Mouse (Mus musculus) brain, embryonic 18.5 days (tissue): ENCODE data around the gene Sh3bp5.

ENCODE experiments used
- DNase-seq: peaks from one replicate; pipeline ENCODE4 v3.0.0-alpha.2; 2012; ENCODE audit warnings: low read depth, low spot score

Sh3bp5 gene

DNA sequence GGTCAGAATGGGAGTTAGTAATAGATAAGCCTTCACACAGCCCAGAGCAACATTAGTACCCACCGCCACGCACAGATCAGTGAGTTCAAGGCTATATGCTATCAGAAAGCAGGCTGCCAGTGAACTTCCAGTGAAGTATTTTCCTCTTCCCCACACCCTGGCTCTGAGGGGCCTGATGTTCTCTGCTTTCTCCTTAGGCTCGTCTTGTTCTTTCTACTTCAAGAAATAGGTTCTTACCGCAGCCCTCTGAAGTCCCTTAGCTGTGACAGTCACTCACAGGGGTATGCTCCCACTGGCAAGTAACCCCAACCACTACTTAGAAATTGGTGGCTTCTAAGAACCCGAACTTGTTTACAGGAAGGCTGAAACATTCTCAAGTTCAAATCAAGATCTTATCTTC, 2.8 kb downstream of the Sh3bp5 start:
- no peak for DNase-seq

DNA sequence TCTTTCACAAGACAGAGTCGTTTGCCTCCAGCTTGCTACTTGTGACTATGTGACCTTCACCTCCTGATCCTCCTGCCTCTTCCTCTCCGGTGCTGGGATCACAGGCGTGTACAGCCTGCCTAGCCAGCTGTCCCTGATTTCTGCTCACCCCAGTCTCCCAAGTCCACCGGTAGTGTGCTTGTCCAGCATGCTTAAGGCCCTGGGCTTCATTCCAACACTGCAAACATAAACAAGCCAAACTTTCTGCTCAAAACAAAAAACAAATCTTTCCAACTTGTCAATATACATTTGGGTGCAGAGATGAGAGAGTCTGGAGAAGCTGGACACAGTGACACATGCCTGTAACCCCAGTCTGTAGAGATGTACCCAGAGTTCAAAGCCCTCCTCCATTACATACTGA, 3.5 kb downstream of the Sh3bp5 start:
- DNase-seq = no peak

DNA sequence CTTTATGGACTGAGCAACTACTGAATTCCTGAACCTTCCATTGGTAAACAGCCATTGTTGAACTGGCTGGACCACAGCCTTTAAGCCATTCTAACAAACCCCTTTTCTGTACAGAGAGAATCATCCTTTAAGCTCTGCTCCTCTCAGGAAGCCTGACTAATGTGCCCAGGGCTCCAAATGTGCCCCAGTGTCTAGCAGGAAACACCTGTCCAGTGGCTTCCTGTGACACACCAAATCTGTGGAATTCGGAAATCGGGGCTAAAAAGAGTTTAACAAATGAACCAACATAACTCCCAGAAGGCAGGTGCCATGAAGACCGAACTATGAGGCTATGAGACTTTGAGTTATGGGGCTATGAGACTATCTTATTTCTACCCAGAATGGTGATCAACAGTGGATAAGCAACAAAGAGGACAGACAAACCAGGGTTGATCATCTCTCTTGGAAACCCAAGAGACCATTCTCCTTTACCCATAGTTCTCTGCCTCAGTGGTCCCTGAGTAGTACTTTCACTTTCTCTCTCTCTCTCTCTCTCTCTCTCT, 4.0 kb downstream of the Sh3bp5 start:
- DNase-seq = no peak

DNA sequence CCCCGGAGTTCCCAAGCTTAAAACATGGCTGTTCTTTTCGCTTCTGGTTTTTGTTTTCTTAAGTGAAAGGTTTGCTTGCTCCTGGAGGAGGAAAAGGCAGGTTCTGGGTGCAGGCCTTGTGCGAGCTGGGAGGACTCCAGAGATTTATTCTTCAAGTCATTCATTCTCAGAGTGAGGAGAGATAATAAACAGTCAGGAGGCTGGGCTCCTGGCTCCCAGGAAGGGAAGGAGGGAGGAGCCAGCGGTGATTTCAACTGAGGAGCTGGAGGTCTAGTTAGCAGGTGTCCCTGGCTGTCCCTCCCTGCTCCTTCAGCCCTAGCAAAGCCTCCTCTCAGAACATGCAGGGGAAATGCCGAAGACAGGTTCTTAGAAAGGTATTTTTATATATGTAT, 6.9 kb downstream of the Sh3bp5 start:
- DNase-seq = no peak

DNA sequence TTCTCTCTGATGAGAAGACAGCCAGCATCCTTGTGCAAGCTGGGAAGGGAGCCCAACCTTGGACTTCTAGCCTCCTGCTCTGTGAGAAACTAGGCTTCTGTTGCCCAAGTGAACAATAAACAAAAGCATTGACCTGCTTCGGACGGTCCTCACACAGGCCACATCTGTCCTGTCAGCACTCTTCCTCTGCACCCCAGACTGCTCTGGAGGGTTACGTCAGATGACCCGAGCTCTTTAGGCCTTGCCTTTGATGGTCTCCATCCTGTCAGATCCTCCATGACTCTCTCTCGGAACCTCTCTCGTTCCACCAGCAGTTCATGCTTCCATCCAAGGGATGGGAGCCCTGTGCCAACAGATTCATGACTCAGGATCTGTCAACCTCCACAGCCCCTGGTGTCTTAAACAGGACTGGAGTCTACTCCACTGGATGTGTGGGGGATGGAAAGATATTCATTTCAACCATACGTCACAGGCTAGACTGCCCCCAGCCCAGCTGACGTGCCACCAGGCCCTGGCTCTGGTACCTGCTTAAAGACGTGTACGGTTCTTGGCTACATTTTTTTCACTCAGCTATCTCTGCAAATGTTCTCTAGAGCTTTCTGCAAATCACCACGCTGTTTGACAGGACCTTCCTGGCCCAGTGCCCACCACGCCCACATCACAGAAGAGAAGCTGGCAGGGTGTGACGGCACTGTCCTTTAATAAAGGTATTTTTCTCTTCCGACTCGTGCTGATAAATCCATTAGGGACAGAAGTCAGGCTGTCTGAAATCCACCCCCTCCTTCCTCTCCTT, 7.5 kb downstream of the Sh3bp5 start:
- DNase-seq = no peak

DNA sequence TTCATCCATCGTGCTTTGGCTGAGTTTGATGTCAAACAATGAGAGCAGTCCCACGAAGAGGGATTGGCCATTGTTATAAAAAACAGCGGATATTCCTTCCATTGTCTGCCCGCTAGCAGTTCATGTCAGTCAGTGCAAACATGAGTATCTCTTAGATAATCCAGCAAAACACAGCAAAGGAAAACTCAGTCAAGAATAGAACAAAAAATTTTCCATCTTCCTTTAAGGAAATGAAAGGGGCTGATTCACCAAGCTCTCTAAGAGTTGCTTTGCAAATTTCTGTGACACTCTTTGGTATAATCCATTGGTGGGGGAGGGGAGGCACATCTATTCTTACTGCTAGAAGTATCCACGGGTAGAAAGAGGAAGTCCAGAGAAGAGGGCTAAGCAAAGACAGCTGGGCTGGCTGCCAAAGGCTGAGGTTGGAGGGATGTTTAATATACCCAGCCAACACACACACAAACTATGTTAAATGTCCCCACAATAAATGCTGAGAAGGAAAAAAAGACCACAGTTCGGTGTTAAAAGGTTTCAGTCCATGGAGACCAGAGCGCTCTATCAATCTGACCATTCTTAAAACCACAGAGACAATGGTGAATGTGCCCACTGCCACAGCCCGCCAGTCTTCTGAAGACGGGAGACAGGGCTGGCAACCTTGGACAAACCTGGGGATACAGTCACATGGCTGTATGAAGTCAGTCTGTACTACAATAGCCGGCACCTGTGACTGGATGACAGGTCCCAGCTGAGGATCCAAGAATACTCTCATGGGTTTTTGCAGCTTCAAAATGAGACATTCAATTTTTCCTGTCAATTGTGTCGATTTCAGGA, 12.7 kb downstream of the Sh3bp5 start:
- no peak for DNase-seq

DNA sequence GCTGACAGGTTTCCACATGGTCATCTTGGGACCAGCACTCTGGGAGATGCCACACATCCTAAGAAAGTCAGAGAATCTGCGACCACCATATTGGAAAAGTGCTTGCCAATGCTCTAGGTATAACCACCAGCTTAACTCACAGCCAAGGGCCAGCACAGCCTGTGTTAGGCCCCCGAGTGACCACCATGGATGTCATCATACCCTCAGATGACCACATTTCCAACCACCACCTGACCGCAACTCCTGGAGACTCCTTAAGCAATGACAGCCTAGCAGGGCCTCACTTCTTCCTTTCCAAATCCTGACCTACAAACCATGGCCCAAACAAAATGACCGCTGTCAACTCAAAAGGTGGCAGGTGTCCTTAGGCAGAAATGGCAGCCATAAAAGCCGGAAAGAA, 13.5 kb downstream of the Sh3bp5 start:
- DNase-seq = no peak

DNA sequence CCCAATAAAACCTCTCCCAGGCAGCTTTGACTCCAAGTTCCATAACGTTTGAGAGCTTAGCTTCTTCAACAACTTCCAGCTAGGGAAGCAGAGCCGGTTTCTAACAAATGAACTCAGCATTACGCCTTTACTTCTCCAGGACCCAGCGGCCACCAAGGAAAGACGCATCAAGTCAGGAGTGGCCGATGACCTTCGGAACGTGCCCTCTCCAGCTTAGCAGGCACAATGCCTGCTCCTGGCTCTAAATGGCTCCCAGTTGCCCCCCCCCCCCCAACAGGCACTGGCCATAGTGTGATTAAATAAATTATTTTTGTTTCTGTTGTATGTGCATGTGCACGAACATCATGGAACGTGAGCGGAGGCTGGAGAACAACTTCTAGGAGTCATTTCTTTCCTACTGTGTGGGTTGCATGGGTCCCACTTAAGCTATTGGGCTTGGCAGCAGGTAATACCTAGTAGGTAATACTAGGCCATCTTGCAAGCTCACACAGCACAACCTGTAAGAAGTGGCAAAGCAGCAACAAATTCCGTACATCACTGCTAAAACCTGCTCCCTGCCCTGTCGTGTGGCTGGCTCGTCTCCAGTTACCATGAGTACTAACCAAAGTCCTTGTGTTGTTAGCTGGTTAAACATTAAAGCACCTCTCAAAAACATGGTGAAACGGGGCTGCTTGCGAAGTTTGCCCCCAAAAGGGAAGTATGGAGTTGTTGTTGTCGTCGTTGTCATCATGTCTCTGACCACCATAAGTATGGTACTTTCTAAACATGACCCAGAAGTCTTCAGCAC, 14.2 kb downstream of the Sh3bp5 start:
- no peak for DNase-seq

DNA sequence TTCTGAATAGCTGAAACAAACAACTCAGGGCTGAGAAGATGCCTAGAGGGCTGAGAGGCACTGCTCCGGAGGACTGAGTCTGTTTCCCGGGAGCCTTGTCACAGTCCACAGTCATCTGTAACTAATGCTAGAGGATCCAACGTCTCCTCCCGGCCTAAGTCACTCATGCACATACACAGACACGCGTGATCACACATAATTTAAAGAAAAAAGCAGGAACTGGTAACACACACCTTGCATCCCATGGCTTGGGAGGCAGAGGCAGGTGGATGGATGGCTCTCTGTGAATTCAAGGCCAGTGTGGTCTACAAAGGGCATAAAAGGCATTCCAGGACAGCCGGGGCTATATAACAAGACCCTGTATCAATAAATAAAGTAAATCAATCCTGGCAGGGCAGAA, 14.9 kb downstream of the Sh3bp5 start:
- no peak for DNase-seq

DNA sequence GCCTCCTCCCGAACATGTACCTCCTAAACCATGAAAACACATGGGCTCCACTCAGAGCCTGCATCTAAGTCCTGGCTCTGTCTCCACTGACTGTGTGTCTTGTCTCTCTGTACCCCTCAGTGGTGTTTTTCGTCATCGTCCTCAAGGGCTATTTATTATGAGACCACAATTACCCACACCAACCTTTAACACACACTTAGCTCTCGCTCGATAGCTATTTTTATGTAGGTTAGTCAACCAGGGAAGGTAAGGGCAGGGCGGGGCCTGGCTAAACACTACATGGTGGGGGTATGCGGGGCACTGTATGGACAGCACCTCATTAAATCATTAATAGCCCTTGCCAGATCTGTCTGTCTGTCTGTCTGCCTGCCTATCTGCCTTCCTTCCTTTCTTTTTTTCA, 15.3 kb downstream of the Sh3bp5 start:
- DNase-seq = no peak

DNA sequence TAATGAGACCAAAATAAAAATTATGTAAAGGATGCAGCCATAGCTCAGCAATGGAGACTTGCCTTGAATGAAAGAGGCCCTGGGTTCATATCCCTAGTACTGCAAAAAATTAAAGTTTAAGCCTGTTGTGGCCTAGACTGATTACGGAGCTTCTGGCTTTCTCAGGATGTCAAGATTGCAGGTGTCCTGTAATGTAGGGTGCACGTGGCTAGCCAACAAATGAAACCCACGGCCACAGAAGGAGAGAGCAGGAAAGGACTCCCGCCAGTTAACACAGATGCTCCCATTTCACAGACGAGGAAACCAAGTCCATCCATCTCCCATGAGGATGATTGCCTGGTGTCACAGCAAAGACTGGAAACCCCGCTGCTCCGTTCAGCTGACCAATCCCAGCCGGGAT, 15.7 kb downstream of the Sh3bp5 start:
- DNase-seq = no peak

DNA sequence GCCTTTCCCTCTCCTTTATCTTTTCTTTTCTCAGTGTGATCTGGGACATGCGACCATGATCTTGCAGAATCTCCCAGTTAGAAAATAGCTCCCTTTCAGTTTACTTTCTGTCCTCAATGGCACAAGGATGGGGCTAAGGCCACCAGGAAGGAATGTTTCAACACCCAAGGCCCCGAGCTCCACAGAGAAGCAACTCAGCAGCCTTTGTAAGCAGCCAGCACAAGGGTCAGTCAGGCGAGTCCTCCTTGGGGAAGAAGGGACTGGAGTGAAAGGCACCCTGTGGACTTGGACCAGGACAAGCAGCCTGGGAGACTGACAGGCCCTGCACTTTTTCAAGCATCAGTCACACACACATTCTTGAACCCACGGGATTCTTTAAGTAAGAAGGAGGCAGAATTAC, 16.6 kb downstream of the Sh3bp5 start:
- DNase-seq = no peak

DNA sequence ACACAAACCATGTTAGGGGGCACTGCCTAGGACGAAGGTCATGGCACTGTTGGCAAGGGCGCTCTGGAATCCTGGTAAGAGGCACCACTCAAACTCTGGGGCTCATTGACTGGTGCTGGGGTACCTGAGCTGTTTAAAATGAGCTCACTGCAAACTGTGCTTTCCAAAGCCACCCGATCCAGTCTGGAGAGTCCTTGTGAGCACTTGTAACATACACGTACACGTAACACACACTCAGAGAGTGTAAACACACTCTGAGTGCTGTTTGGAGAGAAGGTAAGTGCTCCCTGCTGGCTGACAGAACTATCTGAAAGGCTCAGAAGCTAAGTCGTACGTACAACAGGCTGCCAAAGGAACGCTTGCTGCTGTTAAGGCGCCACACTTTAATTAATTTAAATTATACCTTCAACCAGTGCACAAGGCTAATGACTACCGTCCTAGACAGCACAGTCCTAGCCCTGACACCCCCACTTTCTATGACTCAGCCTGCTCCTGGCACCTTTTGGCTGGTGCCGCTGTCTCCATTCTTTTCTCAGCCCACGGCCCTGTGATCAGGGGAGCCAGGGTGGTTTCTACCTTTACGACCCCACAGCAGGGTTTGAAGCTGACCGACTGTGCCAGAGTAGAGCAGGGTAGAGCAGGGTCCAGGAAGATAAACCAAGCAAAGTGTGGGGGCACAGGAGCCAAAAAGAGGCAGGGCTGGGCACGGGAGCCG, 18.9 kb downstream of the Sh3bp5 start:
- no peak for DNase-seq

DNA sequence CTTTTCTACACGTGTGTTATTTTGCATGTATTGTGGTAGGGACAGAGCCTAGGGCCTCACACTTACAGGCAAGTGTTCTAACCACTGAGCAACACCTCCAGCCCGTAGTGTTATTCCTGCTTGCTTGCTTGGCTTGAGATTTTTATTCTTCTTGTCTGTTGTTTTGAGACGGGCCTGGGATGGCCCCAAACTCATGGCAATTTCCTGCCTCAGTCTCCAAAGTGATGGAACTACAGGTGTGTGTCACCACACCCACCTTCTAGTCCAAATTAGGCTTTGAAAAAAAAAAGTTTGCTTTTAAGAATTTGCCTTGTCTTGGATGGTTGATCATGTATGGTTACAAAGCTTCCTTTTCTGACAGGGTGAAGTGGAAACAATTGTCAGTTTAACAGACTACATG, 19.5 kb downstream of the Sh3bp5 start:
- DNase-seq = no peak

DNA sequence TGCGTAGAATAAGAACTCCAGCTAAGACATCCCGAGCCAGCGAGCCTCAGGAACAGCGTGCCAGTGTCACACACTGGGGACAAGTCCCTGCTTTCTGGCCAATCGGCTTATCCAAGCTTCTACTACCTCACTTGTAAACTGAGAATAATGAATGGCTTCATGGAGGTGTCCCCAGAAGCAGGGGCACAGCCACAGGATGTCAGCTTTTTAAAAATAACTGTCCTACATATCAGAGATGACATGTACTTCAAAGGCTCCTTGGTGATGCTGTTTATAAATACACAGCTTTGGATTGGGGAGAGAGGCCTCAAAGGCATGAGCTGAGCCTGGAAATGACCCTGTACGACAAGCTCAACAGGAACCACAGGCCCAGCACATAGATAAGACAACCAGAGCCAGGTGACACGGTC, 20.9 kb downstream of the Sh3bp5 start:
- DNase-seq = no peak

DNA sequence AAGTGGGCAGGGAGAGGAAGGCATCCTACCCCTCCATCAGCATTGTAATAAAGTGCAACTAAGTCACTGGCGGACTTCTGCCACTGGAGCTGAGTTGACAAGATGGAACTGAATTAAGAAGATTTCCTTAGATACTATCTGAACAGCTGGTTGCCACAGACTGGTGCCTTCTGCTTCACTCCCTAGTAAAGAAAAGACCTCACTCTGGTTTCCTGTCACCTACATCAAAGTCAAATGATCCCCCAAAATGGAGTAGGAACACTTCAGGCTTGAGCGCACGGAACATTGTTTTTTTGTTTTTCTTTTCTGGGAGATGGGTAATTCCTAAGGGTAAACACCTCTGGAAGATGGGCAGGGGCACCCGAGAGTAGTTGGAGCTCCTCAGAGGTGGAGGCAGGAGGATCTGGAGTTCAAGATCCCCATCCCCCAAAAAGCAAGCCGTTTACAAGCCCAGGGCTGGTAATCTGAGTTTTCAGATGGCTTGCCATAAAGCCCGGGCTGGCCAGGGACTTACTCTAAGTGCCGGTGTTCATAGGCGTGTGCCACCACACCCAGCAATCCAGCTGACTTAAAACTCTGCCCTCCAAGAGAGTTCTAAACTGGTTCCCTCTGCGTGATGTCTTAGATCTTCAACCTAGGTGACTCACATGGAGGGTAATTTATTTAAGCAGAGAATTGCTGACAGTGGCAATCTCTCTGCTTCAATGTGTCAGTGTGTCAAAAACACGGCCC, 21.5 kb downstream of the Sh3bp5 start:
- no peak for DNase-seq

DNA sequence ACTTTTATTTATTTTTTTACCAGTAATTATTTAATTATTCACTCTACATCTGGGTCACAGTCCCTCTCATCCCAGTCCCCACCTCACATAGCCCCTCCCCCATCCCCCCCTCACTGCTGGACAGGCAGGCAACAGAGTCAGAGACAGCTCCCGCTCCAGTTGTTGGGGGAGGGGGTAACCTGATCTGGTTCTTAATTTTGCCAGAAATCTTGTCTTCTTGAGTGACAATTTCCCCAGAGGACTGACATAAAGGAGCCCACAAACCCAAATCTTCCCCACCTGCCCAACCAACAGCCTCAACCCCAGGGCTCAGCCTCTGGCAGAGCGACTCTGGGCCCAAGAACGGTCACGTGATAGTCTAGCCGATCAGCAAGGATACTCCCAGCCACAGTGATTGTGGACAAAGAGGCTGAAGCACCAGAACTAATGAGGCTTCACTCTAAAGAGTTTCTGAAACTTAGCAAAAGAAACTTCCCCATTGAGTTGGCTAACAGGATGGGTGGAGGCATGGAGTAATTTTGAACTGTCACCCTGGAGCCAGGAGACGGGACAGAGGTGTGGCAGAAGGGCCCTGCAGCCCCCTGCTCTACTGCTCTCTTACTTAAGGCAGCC, 22.3 kb downstream of the Sh3bp5 start:
- no peak for DNase-seq

DNA sequence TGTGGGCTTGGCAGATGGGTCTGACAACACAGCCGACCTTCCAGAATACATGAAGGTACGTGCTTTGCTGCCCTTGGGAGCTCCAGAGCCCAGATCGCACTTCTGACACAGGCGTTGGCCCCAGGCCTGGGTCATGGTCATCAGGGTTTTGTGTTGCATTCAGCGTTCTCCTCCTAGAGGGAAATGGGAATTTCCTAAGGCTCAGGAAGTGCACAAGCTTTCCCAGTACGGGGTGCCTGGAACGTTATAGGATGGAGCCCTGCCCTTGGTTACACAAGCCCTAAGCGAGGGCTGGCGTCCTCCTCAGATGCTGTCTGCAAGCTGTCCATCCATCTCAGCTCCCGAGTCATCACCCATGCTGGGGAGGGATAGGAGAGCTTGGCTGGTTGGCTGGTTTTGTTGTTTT, 23.2 kb downstream of the Sh3bp5 start:
- no peak for DNase-seq

DNA sequence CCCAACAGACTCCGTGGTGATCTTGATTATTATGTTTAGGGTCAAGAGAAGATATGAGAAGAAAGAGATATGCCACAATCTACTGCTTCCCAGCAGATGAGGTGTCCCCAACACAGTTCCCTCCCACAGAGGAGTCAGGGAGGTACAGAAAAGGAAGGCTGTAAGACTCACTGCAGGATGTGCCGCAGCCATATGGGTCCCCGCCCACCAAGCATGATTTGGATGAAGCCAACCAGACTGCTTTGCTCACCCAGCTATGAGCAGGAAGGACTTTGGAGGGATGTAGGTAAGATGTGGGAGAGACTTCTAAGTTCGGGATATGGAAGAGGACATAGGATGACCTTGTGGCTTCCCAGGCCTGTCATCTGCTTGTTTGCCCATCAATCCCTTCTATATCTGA, 25.1 kb downstream of the Sh3bp5 start:
- no peak for DNase-seq

DNA sequence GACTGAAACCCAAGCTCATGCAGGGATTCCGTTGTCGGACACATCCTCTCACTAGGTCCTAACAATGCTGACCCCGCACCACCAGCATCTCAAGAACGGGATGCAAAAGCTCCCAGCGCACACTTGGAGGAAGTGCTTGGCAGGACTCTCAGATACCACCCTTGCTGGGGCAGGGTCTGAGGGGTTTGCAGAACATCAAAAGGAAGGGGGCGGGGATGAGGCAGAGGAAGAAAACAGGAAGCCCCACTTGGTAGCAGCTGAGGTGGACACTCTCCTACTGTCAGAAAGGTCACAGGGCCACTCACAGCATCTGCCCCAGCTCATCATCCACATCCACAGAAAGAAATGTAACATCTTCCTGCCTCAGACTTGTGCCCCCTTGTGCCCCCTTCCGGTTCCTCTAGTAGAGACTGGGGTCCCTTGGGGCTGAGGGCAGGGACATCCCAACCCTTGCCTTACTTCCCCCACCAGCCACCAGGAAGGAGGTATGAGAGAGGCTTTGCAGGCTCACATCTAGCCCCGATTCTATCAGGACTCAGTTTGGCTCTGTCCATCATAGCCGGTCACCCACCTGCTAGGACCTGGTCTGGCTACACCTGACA, 25.7 kb downstream of the Sh3bp5 start:
- no peak for DNase-seq
